Mouse (Mus musculus) liver, postnatal 0 days (tissue): ENCODE results near the gene Tcp11. TPM values are rescaled to one million over a fixed set of nuclear protein-coding genes. Genes with fewer than 3 reads are reported as not detected.

Experiments
- ATAC-seq: fragments of 200-750 bp; cut with Nextera tagmentation; 2 replicates; pipeline ENCODE4 v1.8.0; 2017; ENCODE audit warnings: mild to moderate bottlenecking, moderate library complexity
- DNase-seq: peaks from one replicate; pipeline ENCODE4 v3.0.0-alpha.2; 2016
- H3K27ac ChIP-seq: fragments of 300-500 bp; sonication (generic); 2 replicates; pipeline ENCODE4 v1.5.1; 2014; ENCODE audit warnings: antibody characterized with exemption, moderate library complexity, mild to moderate bottlenecking, low read depth
- H3K27me3 ChIP-seq: fragments of 300-500 bp; sonication (generic); 2 replicates; pipeline ENCODE4 v1.6.1; 2014; ENCODE audit warnings: low read length, control low read depth, mixed read lengths; ENCODE audit not compliant: insufficient read depth
- H3K36me3 ChIP-seq: fragments of 300-500 bp; sonication (generic); replicated peaks from 2 replicates; pipeline ENCODE4 v1.6.1; 2014; ENCODE audit warnings: mild to moderate bottlenecking, control low read depth, low read length, moderate library complexity, mixed read lengths; ENCODE audit not compliant: insufficient read depth
- H3K4me1 ChIP-seq: fragments of 300-500 bp; sonication (generic); 2 replicates; pipeline ENCODE4 v1.6.1; 2014; ENCODE audit warnings: antibody characterized with exemption, mild to moderate bottlenecking, control low read depth; ENCODE audit not compliant: insufficient read depth
- H3K4me2 ChIP-seq: fragments of 300-500 bp; sonication (generic); 2 replicates; pipeline ENCODE4 v1.6.1; 2014; ENCODE audit warnings: low read depth, mild to moderate bottlenecking, low read length, moderate library complexity, mixed read lengths
- H3K4me3 ChIP-seq: fragments of 300-500 bp; sonication (generic); 2 replicates; pipeline ENCODE4 v1.5.1; 2014; ENCODE audit warnings: low read depth, low read length
- H3K9ac ChIP-seq: fragments of 300-500 bp; sonication (generic); replicated peaks from 2 replicates; pipeline ENCODE4 v1.6.1; 2014; ENCODE audit warnings: mild to moderate bottlenecking, moderate library complexity
- H3K9me3 ChIP-seq: fragments of 300-500 bp; sonication (generic); 2 replicates; pipeline ENCODE4 v1.6.1; 2016; ENCODE audit warnings: mild to moderate bottlenecking, control low read depth, low read length, mixed read lengths
- CTCF ChIP-seq: sonication (generic); IDR thresholded peaks from 2 replicates; pipeline ENCODE4 v1.5.1; 2016; ENCODE audit warnings: antibody characterized with exemption, low read depth
- EP300 ChIP-seq: IDR thresholded peaks from 2 replicates; pipeline ENCODE4 v1.6.1; 2016; ENCODE audit warnings: antibody characterized with exemption, low read depth, mild to moderate bottlenecking
- WGBS: fragments of 180-500 bp; shearing (Covaris S2); extraction: QIAGEN DNeasy Blood & Tissue Kit; methylation state at CpG from one replicate; pipeline ENCODE4 v1.1.7; 2014; ENCODE audit not compliant: insufficient replicate concordance; 5-methylcytosine and 5-hydroxymethylcytosine counted together
- polyA plus RNA-seq: library from polyadenylated mRNA; unstranded; fragments of >200 nt; fragmentation: Nextera tagmentation; extraction: Ambion mirVana; gene quantifications from 2 replicates; pipeline ENCODE4 v1.2.1, GENCODE M21; 2015

The Tcp11 gene
- polyA plus RNA-seq, 1 experiment from 2014 or later = 0.07 TPM

GRCm38 (mm10) chr17:28060681-28061080 lies 19.8 kb downstream of the Tcp11 start:
- Histone ChIP-seq H3K4me1 (no peaks in the 10 kb centered on the region), H3K4me2 (no peak overlapping the region), H3K36me3 (peaks cover 33% of the 10 kb centered on the region), H3K4me3 (no peak overlapping the region), H3K9me3 (no peaks in the 10 kb centered on the region), H3K27ac (no peak overlapping the region), H3K9ac (no peak overlapping the region), H3K27me3 (no peaks in the 10 kb centered on the region)
- ATAC-seq (no peak), DNase-seq (no peak)
- no peak for TF ChIP-seq EP300
- TF ChIP-seq CTCF = no peak
- WGBS = 86% methylated on average over 11 of the region's 11 CpGs

- no peak for ATAC-seq
- Histone ChIP-seq H3K4me1 (no peaks in the 10 kb centered on the region), H3K36me3 (peaks cover 52% of the 10 kb centered on the region), H3K27ac (no peak overlapping the region), H3K27me3 (no peaks in the 10 kb centered on the region), H3K9me3 (no peaks in the 10 kb centered on the region), H3K4me2 (no peak overlapping the region), H3K4me3 (no peak overlapping the region), H3K9ac (no peak overlapping the region)
- TF ChIP-seq EP300 (no peak), CTCF (no peak)
- DNase-seq = no peak
- 74% methylated on average over 13 of the region's 13 CpGs for WGBS
Measured at GRCm38 (mm10) chr17:28058346-28058745, 22.1 kb downstream of the Tcp11 start.

GRCm38 (mm10) chr17:28052293-28052863 lies 28.1 kb downstream of the Tcp11 start:
- H3K9ac ChIP-seq = no peak overlapping the region
- peaks cover 45% of the 10 kb centered on the region for H3K36me3 ChIP-seq
- no peak overlapping the region for H3K27ac ChIP-seq
- no peak overlapping the region for H3K4me2 ChIP-seq
- TF ChIP-seq EP300 (no peak), CTCF (no peak)
- no peaks in the 10 kb centered on the region for H3K9me3 ChIP-seq
- H3K27me3 ChIP-seq = no peaks in the 10 kb centered on the region
- 80% methylated on average over 21 of the region's 21 CpGs for WGBS
- no peak for DNase-seq
- ATAC-seq = no peak
- H3K4me1 ChIP-seq = no peaks in the 10 kb centered on the region
- no peak overlapping the region for H3K4me3 ChIP-seq

GRCm38 (mm10) chr17:28050210-28050609 lies 30.2 kb downstream of the Tcp11 start:
- H3K9me3 ChIP-seq = no peaks in the 10 kb centered on the region
- ATAC-seq (no peak), DNase-seq (no peak)
- 87% methylated on average over 8 of the region's 8 CpGs for WGBS
- H3K4me1 ChIP-seq = no peaks in the 10 kb centered on the region
- H3K36me3 ChIP-seq = peaks cover 46% of the 10 kb centered on the region
- H3K27me3 ChIP-seq = no peaks in the 10 kb centered on the region
- H3K9ac ChIP-seq = no peak overlapping the region
- H3K4me2 ChIP-seq = no peak overlapping the region
- no peak overlapping the region for H3K4me3 ChIP-seq
- TF ChIP-seq EP300 (no peak), CTCF (no peak)
- H3K27ac ChIP-seq = no peak overlapping the region

- no peaks in the 10 kb centered on the region for H3K9me3 ChIP-seq
- peaks cover 32% of the 10 kb centered on the region for H3K36me3 ChIP-seq
- no peak overlapping the region for H3K9ac ChIP-seq
- H3K4me1 ChIP-seq = no peaks in the 10 kb centered on the region
- TF ChIP-seq CTCF = peak; percentile 91
- TF ChIP-seq EP300 = no peak
- WGBS = 49% methylated on average over 4 of the region's 4 CpGs
- peak; percentile 45 for DNase-seq
- H3K4me2 ChIP-seq = no peak overlapping the region
- peak; percentile 51; the same call in 1 of the 2 replicates for ATAC-seq
- H3K27ac ChIP-seq = no peak overlapping the region
- no peaks in the 10 kb centered on the region for H3K27me3 ChIP-seq
- H3K4me3 ChIP-seq = no peak overlapping the region
Measured at GRCm38 (mm10) chr17:28048425-28048824, 32.0 kb downstream of the Tcp11 start.

- no peak overlapping the region for H3K27ac ChIP-seq
- DNase-seq (no peak), ATAC-seq (no peak)
- no peak overlapping the region for H3K4me3 ChIP-seq
- 81% methylated on average over 5 of the region's 5 CpGs for WGBS
- H3K36me3 ChIP-seq = peaks cover 24% of the 10 kb centered on the region
- no peak for TF ChIP-seq CTCF
- no peak for TF ChIP-seq EP300
- H3K9ac ChIP-seq = no peak overlapping the region
- no peaks in the 10 kb centered on the region for H3K27me3 ChIP-seq
- H3K9me3 ChIP-seq = no peaks in the 10 kb centered on the region
- no peaks in the 10 kb centered on the region for H3K4me1 ChIP-seq
- H3K4me2 ChIP-seq = no peak overlapping the region
Measured at GRCm38 (mm10) chr17:28047520-28047919, 32.9 kb downstream of the Tcp11 start.
